Mouse (Mus musculus): ENCODE data around the gene Igf1r.
A peak's percentile ranks its signal among the peaks of the same experiment; 100 is the strongest.
"Not testable (repeated sequence)": the region's sequence is repeated elsewhere in the genome, so short reads cannot be mapped to it uniquely, and the experiment has no call there.

Igf1r gene

DNA sequence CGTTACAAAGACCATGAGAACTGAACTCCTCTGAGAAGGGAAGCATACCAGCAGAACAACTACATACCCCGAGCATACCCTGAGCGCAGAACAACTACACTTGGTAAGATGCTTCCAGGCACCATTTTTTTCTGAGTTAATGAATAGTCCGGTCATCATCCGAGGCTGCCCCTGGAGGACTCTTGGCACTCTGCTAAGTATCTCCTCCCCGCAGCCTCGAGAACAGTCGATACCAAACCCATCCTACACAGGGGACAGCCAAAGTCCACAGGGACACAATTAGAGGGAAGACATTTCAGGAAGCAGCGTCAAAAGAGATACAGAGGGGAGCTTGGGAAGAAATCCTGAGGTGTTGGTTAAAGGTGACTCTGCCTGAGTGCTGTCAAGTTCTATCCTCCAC lies 288.6 kb downstream of the Igf1r start:
- peak; percentile 66 for DNase-seq

DNA sequence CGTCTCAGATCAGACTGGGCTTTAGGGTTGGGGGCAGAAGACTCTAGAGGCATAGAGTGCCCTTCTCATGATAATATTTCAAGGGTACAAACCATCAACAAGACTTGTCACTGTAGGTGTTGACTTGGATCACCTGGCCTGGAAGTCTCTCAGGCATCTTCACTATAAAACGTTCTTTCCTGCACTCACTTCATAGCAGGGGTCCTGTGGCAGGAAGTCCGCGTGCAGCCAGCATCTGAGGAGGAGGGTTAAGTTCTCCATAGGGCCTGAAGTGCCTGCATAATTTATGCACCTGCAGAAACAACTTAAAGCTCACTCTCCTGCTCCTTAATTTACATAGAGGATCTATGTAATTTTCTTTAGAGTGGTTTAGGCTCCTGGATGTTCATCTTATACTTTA lies 293.1 kb downstream of the Igf1r start:
- DNase-seq = no peak

DNA sequence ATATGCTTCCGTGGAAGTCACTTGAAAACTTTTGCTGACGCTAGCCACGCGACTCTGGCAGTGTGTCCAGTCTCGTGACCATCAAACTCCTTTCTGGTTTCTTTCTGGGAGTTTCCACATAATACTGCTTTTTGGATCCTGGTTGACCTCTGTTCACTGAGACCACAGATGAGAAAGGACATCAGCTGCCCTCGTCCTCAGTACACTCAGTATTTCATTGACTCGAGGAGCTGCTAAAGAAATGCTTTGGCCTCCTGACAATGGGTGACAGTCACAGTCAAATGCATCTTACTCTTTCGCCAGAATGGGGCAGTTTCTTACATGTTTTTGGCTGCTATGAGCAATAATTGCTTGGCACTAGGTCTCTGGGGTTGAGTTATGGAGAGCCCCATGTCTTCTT lies 293.6 kb downstream of the Igf1r start:
- no peak for DNase-seq

DNA sequence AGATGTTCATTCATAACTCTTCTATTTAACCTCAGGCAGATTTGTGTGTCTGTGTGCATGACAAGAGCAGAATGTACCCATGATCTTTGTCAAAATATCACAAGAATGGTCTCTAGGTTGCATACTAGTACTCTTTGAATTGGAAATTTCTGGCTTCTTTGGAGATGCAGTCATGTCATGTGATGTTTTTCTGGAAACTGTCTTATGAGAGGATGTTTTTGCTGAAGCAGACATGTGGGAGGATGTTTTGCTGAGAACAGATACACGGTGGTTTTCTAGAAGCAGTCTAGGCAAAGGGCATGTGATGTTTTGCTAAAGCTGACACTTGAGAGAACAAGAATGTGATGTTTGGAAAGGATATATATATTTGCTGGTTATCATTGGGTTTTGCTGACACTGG lies 297.8 kb downstream of the Igf1r start:
- no peak for DNase-seq

DNA sequence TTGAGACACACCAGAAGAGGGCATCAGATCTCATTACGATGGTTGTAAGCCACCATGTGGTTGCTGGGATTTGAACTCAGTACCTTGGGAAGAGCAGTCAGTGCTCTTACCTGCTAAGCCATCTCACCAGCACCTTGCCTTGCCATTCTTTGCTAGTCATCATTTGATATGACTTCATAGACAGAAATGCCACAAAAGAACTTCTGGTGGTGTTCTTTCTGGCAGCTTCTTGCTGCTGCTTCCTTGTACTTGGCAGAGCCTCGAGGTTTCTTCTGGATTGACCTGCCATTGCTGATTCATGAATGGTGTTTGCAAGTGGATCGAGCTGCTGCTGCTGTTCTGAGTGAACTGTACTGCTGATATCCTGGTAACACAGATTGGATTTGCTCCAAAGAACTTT lies 298.3 kb downstream of the Igf1r start:
- no peak for DNase-seq

DNA sequence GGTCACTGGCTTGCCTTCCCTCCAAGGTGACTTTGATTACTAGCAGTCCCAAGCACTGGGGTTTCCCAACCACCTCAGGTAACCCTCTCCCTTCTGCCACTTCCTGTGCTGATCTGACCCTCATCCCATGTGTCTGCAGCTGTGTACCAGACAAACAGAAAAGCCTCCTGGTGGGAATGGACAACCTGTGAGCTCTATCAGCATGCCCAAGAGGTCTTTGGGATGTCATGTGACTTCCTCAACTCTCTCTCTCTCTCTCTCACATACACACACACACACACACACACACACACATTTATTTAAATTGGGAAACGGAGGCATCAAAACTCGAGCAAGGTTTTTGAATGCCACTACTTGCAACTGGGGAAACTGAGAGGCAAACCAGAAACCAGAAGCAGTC lies 305.1 kb downstream of the Igf1r start:
- no peak for DNase-seq

DNA sequence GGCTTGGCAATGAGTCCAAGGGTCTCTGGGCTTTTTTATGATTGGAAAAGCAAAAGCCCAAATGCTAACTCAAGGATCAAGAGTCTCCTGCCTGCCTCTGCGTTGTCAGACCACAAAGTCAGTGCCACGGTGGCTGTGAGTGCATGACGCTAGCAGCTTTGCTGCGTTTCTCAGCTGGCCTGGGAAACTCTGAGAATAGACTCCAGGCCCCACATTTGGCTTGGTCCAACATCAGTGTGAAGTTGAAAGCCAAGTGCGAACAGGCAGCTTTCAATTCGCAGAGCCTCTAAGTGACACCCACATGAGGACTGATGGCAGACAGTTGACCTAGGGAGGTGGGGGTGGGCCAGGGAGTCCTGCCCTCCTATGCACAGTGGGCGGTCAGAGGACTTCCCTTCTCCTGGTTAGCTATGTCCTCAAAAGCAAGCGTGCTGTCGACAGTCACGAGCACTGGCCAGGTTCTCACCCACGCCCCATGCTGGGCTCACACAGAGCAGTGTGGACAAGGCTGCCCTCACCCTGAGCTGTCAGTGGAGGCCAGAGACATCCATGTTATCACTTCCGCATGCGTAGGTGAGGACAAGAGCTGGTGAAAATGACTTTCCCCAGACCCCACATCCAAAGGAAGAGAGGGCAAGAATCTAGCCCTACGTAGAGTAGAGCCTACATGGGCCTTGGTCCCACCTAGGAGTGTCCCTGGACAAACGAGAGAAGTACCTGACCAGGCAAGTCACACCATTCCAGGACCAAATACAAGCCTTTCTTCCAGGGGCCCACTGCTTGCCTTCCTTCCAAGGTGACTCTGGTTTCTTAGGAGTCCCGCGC lies 305.9 kb downstream of the Igf1r start:
- no peak for DNase-seq

DNA sequence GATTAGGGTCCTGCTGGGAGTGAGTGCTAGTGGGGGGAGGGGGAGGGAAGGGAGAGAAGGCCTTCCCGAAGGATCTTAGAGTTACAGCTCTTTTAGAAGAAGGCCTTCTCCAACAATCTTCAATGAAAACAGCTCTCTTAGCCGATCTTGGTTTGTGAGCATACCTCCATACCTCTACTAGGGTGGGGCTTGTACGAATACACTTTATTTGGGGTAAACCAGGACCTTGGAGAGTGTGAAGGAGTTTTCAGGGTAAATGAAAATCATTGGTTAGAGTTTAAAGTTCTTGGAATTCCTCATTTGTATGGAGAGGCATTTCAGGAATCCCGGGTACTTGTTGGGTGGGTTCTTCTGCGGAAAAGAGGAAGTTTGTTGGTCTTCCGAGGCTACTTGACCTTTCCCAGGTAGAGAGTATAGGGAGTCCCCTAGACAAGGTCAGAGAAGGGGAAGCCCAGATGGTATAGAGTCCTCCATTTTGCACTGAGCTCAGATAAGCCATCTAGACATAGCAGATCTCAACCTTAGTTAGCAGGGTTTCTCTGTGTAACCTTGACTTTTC lies 307.0 kb downstream of the Igf1r start:
- no peak for DNase-seq

DNA sequence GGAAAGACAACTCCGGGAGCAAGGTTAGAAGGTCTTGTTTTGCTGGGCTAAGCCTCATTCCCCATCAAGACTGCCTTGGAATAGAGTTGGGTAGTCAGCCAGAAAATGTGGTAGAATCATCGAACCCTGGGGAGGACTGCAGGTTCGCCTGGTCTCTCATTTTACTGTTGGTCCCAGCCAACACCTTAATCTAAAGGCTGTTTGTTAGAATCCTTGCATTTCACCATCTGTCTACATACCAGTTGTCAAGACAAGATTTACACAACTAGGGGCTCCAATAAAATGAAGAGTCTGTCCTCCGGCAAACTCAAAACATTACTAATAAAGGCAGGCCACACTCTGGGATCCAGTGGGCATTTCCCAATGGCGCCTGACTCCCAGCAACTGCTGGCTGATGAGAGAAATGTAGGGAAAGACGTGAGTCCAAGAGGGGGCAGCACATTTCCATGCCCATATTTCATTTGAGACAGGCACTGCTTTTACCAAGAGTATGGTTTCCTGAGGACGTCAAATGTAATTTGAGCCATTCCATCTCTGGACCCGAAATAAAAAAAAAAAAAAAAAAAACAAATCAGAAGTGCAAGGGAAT lies 310.1 kb downstream of the Igf1r start:
- DNase-seq = no peak

DNA sequence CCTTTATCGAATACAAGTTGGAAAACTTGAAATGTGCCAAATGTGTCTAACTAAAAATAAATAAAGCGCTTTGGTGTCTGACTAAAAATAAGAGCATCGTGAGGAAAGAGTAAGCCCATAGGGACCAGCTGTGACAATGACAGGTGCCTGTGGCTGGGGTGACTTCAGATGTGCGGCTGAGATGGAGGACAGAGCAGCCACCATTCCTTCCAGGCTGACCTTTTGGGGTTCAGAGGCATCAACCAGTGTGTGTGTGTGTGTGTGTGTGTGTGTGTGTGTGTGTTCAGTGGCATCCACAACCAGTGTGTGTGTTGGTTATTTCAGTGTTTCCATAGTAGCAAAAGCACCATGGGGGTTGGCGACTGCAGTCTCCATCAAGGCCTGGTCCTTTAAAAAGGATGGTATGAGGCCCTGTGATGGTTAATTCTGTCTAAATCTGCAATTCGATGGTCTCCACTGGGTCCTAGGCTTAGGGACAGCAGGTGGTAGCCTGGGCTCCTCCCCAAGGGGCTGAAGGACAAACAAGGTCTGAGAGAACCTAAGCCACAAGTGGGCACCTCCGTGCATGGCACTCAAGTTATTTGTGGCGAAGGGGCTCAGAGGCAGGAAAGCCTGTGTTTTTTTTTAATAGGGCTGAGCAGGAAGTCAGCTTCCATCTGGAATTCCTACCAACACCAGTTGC lies 310.9 kb downstream of the Igf1r start:
- DNase-seq = no peak

DNA sequence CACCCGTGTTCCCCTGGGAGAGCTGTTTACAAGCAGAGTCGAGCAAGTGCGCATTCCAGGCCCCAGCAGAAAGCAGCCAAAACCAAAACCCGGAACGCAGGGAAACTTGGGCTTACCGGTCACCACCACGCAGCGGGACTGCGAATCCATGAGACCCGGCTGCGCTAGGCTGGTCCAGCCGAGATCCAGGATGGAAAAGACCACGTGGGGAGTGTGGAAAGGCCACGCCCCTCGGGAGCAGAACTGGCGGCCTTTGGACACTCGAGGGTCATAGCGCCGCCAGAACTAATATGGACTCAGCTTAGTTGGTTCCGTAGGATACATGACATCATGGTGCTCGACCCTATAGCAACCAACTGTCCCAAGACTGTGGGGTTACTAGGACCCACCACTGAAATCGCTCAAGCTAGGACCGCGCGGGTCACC lies 311.4 kb downstream of the Igf1r start, which contains the start of gene Pgpep1l:
TSS of gene Pgpep1l (minus strand) at position 206 of the 426 bp plus-strand sequence.
- DNase-seq = peak; percentile 86

DNA sequence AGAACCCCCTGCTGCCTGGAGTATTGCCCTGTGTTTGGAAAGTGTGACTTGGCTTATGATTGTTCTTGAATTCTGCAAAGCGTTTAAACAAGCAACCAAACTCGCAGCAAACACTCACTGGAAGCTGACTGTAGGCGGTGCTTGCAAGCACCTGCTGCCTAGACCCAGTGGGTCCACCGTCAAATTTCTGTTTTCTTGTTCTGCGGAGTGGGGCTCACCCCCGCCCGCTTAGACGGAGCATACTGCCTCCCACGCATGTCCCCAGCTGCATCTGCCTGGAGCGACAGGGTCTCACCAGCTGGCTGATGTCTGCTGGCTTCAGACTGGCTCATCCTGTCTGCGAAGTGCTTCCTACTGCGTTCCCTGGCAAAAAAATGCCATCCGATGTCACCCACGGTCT lies 311.9 kb downstream of the Igf1r start:
- peak; percentile 48 for DNase-seq

DNA sequence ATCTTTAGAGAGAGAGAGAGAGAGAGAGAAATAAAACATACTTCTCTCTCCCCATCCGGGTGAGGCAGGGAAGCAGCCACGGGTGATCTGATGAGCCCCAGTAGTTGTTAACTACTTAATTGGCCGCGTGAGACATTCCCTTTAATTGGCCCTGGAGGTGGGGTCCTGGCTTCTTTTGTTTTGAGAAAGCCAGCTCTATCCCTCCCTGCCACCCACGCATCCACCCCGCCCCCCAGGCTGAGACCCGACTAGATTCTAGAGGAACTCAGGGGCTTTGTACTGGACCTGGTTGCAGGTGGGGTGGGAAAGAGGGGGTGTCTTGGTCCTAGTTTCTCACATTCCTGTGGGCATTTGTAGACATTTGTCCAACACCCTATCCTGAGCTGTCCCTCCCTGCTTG lies 312.8 kb downstream of the Igf1r start:
- DNase-seq = no peak

DNA sequence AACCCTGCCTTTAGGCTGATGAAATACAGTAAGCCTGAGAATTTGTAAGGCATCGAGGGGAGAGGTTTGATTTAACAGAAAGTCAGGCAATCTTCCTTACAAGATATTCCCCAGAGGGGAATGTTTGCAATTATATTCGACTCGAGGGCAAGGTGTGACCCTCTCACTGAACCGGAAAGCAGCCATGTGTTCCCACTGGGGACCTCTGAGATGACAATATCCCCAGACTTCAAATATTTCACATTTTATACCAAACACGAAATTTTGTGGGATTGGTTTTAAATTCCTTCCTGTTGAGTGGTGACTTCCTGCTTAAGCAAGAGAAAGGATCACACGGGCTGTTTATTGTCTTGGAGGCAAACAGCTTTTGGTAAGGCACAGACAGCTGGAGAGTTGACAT lies 314.1 kb downstream of the Igf1r start:
- no peak for DNase-seq

DNA sequence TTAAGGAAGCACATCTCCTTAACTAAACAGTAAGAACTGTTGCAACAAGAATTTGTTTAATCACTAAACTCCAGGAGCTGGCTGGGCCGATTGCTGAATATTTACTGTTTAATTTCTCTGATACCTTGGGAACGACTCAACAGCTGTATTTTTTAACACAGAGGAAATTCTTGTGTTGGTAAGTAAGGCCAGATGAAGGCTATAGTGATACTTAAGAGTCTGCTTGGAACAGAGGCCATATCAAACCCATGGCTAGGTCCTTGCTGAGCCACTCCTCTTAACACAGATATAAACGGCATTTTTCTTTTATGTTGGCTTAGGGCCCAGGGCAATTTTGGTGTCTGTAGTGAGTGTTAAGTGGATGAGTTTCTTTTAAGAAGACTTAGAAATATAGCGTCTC lies 317.9 kb downstream of the Igf1r start:
- no peak for DNase-seq

DNA sequence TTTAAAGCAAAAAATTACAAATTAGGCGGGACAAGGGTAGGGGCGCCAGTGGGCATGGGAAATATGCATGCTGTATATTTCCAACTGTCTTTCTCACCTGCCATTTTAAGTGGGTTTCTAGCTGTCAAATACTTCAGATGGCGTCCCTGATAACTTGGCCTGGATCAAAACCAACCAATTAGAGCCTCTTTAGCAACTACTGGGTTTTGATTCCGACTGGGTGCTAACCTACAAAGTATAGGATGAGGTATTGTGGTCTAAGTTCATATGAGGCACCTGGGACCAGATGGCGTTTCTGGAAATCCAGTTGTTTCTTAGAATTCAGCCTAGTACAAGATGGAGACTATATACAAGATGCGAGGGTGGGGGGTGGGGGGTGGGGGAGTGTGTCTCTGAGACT lies 319.2 kb downstream of the Igf1r start:
- no peak for DNase-seq

DNA sequence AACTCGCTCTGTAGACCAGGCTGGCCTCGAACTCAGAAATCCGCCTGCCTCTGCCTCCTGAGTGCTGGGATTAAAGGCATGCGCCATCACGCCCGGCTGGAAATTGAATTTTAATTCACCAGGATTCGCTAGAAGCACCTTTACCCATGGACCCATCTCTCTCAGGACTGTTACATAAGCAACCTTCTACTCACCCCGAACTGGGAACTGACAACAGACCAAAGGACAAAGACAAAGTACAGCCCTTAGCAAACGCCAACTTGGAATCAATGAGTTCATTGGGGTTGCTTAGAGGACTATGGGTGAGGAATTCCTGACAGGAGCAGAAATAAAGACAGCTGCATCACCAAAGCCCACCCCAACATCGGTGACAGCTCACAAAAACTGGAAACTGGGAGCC lies 320.0 kb downstream of the Igf1r start:
- DNase-seq = peak; percentile 91

DNA sequence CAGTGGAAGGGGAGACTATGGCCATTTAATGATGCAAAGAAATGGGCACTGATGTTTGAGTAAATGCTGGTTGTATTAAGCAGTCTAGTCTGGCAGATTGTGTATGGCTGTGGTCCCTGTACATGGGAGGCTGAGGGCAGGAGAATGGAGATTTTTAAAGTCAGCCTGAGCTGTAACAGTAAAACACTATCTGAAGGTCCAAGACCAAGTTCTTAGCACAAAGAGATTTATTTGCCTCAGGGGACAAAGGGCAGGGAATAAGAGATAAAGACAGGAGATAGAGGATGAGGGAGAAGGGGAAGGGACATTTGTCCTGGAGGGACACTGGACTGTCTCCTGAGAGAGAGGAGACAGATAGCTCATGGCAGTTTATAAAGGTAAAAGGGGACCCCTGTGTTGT lies 320.9 kb downstream of the Igf1r start, which contains the start of gene Fam169b:
TSS of gene Fam169b (plus strand) at position 325 of the 400 bp plus-strand sequence.
- no peak for DNase-seq

DNA sequence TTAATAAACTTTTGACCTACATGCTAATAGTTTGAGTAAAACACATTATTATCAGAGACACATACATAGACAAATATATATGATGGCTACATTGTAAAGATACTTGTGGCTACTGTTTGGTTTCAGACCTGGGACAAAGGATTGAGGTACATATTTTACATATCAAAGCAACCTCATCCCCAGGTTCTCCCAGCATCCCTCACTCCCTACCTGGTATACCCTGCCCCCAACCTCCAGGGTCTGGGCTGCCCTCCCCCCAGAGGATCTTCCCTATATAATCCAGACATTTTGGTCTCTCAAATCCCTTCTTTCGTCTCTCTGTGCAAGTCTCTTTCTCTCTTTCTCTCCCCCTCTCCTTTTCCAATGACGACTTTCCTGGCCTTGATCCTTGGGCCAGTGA lies 321.6 kb downstream of the Igf1r start:
- no peak for DNase-seq

DNA sequence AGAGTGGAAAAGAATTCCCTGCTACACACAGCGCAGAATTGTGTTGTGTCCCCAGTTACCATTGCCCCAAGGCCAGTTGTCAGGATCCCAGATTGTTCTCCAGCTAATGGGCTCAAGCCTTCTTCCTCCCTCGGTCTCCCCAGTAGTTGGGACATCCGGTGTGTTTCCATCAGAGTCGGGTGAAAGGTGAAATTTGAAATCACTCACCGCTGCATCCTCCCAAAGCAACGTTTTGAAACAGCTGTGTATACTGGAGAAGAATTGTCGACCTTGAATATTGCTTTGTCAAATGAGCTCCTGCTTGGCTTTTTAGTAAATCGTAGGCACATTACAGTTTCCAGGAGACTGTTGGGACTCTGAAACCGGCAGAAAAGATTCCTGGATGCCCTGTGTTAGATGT lies 322.3 kb downstream of the Igf1r start:
- DNase-seq = no peak

DNA sequence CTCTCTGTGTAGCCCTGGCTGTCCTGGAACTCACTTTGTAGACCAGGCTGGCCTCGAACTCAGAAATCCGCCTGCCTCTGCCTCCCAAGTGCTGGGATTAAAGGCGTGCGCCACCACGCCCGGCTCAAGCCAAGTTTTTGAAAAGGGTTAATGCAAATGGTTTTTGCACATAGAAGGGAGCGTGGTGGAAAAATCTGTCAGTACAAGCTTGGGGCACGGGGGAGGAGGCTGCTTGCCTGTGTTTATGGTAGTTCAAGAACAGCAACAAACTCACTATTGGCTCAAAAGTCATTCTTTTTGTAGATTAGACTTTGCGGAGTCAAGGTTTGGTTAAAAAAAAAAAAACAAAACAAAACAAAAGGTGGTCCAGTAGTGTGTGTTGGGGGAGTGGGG lies 322.8 kb downstream of the Igf1r start:
- DNase-seq = not testable (repeated sequence)

DNA sequence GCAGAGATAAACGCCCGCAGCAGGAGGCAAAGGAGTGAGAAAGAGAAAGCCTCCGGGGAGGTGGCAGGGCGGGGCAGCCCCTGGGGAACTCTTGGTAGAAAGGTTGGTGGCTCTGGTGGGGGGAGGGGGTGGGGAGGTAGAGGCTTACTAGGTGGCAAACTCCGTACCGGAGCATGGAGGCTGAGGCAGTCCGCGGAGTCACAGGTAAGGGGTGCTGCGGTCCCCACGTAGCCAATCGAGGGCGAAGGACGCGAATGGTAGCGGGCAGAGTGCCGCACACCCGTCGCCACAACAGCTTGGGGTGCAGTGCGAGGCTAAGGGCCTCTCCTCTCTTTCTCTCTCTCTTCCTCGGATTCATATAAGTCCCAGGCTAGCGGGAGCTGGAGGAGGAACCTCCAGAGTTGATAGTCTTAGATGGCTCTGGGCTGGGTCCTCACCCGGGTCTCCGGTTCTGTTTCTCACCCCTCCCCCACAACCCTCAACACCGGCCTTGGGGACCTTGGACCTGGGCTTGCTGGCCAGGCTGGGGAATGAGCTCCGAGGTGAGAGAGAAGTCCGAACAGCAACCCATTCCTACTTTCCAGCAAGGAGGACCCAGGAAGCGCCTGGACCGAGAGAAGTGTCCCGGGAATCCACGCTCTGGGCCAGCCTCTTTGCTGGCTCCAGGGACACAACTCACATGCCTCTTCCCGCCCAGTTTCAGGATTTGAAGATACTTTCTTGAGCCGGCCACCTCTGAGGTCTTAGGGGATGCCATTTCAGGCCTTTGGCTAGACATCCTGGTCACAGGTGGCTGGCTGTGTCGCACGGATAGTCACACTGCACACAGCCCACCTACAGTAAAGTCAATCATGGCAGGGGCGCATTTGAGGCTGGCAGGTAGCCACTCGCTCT lies 323.5 kb downstream of the Igf1r start:
- peak; percentile 76 for DNase-seq
